Mouse (Mus musculus) C2C12 (cell line): ENCODE measurements around the gene Tyro3.

Source experiments
- CTCF ChIP-seq: IDR thresholded peaks from one replicate; pipeline ENCODE4 v1.5.1; 2011; ENCODE audit not compliant: control insufficient read depth, insufficient read depth, insufficient read length
- MAX ChIP-seq: IDR thresholded peaks from one replicate; pipeline ENCODE4 v1.6.1; 2011; ENCODE audit warnings: mild to moderate bottlenecking, control low read depth
- MYOG ChIP-seq: IDR thresholded peaks from one replicate; pipeline ENCODE4 v1.6.1; 2011; ENCODE audit not compliant: control insufficient read depth, insufficient read length; ENCODE audit errors: extremely low read depth
- USF1 ChIP-seq: IDR thresholded peaks from one replicate; pipeline ENCODE4 v1.6.1; 2011; ENCODE audit warnings: low read depth, mild to moderate bottlenecking, control low read depth, moderate library complexity

DNA sequence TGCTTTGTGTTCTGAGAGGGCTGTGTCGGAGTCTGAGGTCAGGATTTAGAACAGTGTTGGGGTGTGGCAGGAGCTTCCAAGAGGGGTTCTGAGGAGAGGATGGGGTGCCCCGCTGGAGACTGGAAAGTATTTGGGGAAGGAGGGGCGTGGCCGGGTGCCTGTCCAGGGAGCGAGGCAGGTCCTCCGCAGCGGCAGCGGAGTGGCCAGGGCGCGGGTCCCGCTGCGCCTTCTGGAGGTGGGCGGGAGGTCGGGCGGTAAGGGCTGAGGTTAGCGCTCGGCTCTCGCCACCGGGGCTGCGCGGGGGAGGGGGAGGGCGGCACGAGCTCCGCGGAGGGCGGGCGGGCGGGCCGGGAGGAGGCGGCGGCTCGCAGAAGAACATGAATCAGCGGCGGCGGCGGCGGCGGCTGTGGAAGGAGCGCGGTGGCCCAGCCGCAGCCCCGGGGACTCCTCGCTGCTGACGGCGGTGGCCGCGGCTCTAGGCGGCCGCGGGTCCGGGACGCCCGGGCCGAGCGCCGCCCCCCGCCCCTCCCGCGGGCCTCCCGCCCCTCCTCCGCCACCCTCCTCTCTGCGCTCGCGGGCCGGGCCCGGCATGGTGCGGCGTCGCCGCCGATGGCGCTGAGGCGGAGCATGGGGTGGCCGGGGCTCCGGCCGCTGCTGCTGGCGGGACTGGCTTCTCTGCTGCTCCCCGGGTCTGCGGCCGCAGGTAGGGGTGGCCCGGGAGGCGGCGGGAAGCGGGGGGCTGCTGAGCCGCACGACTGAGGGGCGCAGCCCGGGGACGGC, 1.8 kb downstream of the Tyro3 start:
- no peak for TF ChIP-seq MYOG
- no peak for TF ChIP-seq USF1
- TF ChIP-seq MAX = no peak
- no peak for TF ChIP-seq CTCF
